Mouse (Mus musculus) heart, embryonic 11.5 days (tissue): Measurements from ENCODE around the gene Bcas3. TPM values are rescaled to one million over a fixed set of nuclear protein-coding genes. Genes with fewer than 3 reads are reported as not detected.

Experiments used
- ATAC-seq: fragments of 200-750 bp; cut with Nextera tagmentation; replicated peaks from 2 replicates; pipeline ENCODE4 v1.8.0; 2017; ENCODE audit warnings: moderate library complexity; ENCODE audit not compliant: insufficient number of reproducible peaks, low FRiP score, low TSS enrichment
- H3K27ac ChIP-seq: fragments of 300-500 bp; sonication (generic); 2 replicates; pipeline ENCODE4 v1.5.1; 2014; ENCODE audit warnings: mild to moderate bottlenecking, low read depth, low read length
- H3K27me3 ChIP-seq: fragments of 300-500 bp; sonication (generic); 2 replicates; pipeline ENCODE4 v1.6.1; 2014; ENCODE audit warnings: mild to moderate bottlenecking, low read length, mixed read lengths; ENCODE audit not compliant: control insufficient read depth, insufficient read depth
- H3K36me3 ChIP-seq: fragments of 300-500 bp; sonication (generic); 2 replicates; pipeline ENCODE4 v1.6.1; 2014; ENCODE audit warnings: mild to moderate bottlenecking, low read length, moderate library complexity, mixed read lengths; ENCODE audit not compliant: control insufficient read depth, insufficient read depth
- H3K4me1 ChIP-seq: fragments of 300-500 bp; sonication (generic); 2 replicates; pipeline ENCODE4 v1.6.1; 2014; ENCODE audit warnings: low read length; ENCODE audit not compliant: control insufficient read depth, insufficient read depth
- H3K4me2 ChIP-seq: fragments of 300-500 bp; sonication (generic); 2 replicates; pipeline ENCODE4 v1.6.1; 2014; ENCODE audit warnings: mild to moderate bottlenecking, moderate library complexity
- H3K4me3 ChIP-seq: fragments of 300-500 bp; sonication (generic); 2 replicates; pipeline ENCODE4 v1.5.1; 2014; ENCODE audit warnings: low read depth, low read length
- H3K9ac ChIP-seq: fragments of 300-500 bp; sonication (generic); 2 replicates; pipeline ENCODE4 v1.6.1; 2014; ENCODE audit warnings: mild to moderate bottlenecking, low read depth, low read length, moderate library complexity
- H3K9me3 ChIP-seq: fragments of 300-500 bp; sonication (generic); replicated peaks from 2 replicates; pipeline ENCODE4 v1.6.1; 2016; ENCODE audit warnings: low read length; ENCODE audit not compliant: control insufficient read depth
- WGBS: fragments of 180-500 bp; shearing (Covaris S2); extraction: QIAGEN DNeasy Blood & Tissue Kit; methylation state at CpG from one replicate; pipeline ENCODE4 v1.1.7; 2014; ENCODE audit not compliant: insufficient replicate concordance; 5-methylcytosine and 5-hydroxymethylcytosine counted together
- polyA plus RNA-seq: library from polyadenylated mRNA; unstranded; fragments of >200 nt; fragmentation: Nextera tagmentation; extraction: Ambion mirVana; gene quantifications from 2 replicates; pipeline ENCODE4 v1.2.1, GENCODE M21; 2014

The Bcas3 gene
- polyA plus RNA-seq, 1 experiment from 2014 or later: 22.8 TPM

- ATAC-seq: no peak
- WGBS: 15% methylated on average over 8 of the region's 8 CpGs
- H3K4me3 ChIP-seq: no peak overlapping the region
- peaks cover 36% of the 10 kb centered on the region for H3K4me1 ChIP-seq
- no peaks in the 10 kb centered on the region for H3K36me3 ChIP-seq
- peaks cover 74% of the 10 kb centered on the region for H3K27me3 ChIP-seq
- no peak overlapping the region for H3K27ac ChIP-seq
- H3K4me2 ChIP-seq: peak overlapping the region; percentile 93
- no peak overlapping the region for H3K9ac ChIP-seq
- no peaks in the 10 kb centered on the region for H3K9me3 ChIP-seq
These were observed 488.3 kb downstream of the Bcas3 start for GRCm38 (mm10) chr11:85841211-85841681.

GRCm38 (mm10) chr11:85841980-85842379, 489.0 kb downstream of the Bcas3 start:
- no peaks in the 10 kb centered on the region for H3K36me3 ChIP-seq
- peaks cover 74% of the 10 kb centered on the region for H3K27me3 ChIP-seq
- peaks cover 35% of the 10 kb centered on the region for H3K4me1 ChIP-seq
- peak overlapping the region; percentile 75 for H3K9ac ChIP-seq
- 0% methylated on average over 30 of the region's 32 CpGs for WGBS
- ATAC-seq: peak; percentile 27; the same call in 1 of the 2 replicates
- peak overlapping the region; percentile 41 for H3K4me3 ChIP-seq
- H3K4me2 ChIP-seq: peak overlapping the region; percentile 76
- no peaks in the 10 kb centered on the region for H3K9me3 ChIP-seq
- 0 out of 2 replicates have a peak overlapping the region, but pooled peaks have one; percentile 25 for H3K27ac ChIP-seq

- peak overlapping the region; percentile 76 for H3K4me2 ChIP-seq
- 0 out of 2 replicates have a peak overlapping the region, but pooled peaks have one; percentile 49 for H3K9ac ChIP-seq
- H3K4me3 ChIP-seq: peak overlapping the region; percentile 50
- H3K4me1 ChIP-seq: peaks cover 30% of the 10 kb centered on the region
- no peaks in the 10 kb centered on the region for H3K9me3 ChIP-seq
- WGBS: 6% methylated on average over 24 of the region's 24 CpGs
- H3K27ac ChIP-seq: 0 out of 2 replicates have a peak overlapping the region, but pooled peaks have one; percentile 31
- H3K36me3 ChIP-seq: no peaks in the 10 kb centered on the region
- ATAC-seq: no peak
- H3K27me3 ChIP-seq: peaks cover 69% of the 10 kb centered on the region
These were observed 489.8 kb downstream of the Bcas3 start for GRCm38 (mm10) chr11:85842596-85843346.

GRCm38 (mm10) chr11:85843347-85843692, 490.4 kb downstream of the Bcas3 start:
- Histone ChIP-seq H3K36me3 (no peaks in the 10 kb centered on the region), H3K4me2 (peak overlapping the region; percentile 76), H3K4me1 (peaks cover 26% of the 10 kb centered on the region), H3K27ac (peak overlapping the region; percentile 24; the same call in 1 of the 2 replicates), H3K9me3 (no peaks in the 10 kb centered on the region), H3K9ac (peak overlapping the region; percentile 63), H3K4me3 (peak overlapping the region; percentile 50), H3K27me3 (peaks cover 65% of the 10 kb centered on the region)
- ATAC-seq: no peak
- WGBS: under 1% methylated on average over 18 of the region's 18 CpGs

GRCm38 (mm10) chr11:85844144-85844965, 491.4 kb downstream of the Bcas3 start:
- Histone ChIP-seq H3K4me2 (peak overlapping the region; percentile 76), H3K4me1 (peaks cover 21% of the 10 kb centered on the region), H3K36me3 (no peaks in the 10 kb centered on the region), H3K9me3 (no peaks in the 10 kb centered on the region), H3K27ac (peak overlapping the region; percentile 24; the same call in 1 of the 2 replicates), H3K4me3 (peak overlapping the region; percentile 50), H3K9ac (peak overlapping the region; percentile 63), H3K27me3 (peaks cover 60% of the 10 kb centered on the region)
- WGBS: 1% methylated on average over 53 of the region's 54 CpGs
- ATAC-seq: peak; percentile 48

GRCm38 (mm10) chr11:85844971-85845370, 492.0 kb downstream of the Bcas3 start:
- 32% methylated on average over 5 of the region's 5 CpGs for WGBS
- peaks cover 17% of the 10 kb centered on the region for H3K4me1 ChIP-seq
- H3K9me3 ChIP-seq: no peaks in the 10 kb centered on the region
- H3K4me3 ChIP-seq: peak overlapping the region; percentile 50
- H3K9ac ChIP-seq: no peak overlapping the region; the same call in 1 of the 2 replicates
- H3K4me2 ChIP-seq: peak overlapping the region; percentile 76
- peaks cover 53% of the 10 kb centered on the region for H3K27me3 ChIP-seq
- no peaks in the 10 kb centered on the region for H3K36me3 ChIP-seq
- H3K27ac ChIP-seq: no peak overlapping the region
- ATAC-seq: no peak

GRCm38 (mm10) chr11:85845921-85846320, 493.0 kb downstream of the Bcas3 start:
- Histone ChIP-seq H3K27ac (no peak overlapping the region), H3K27me3 (peaks cover 44% of the 10 kb centered on the region), H3K36me3 (no peaks in the 10 kb centered on the region), H3K4me2 (no peak overlapping the region), H3K4me1 (peaks cover 10% of the 10 kb centered on the region), H3K9ac (no peak overlapping the region), H3K9me3 (no peaks in the 10 kb centered on the region), H3K4me3 (no peak overlapping the region)
- WGBS: 38% methylated on average over 5 of the region's 5 CpGs
- ATAC-seq: no peak

GRCm38 (mm10) chr11:85846509-85846908, 493.5 kb downstream of the Bcas3 start:
- no peak for ATAC-seq
- peaks cover 10% of the 10 kb centered on the region; the same call in 1 of the 2 replicates for H3K4me1 ChIP-seq

More at GRCm38 (mm10) chr11:85846509-85846908, 493.5 kb downstream of the Bcas3 start:
- H3K9ac ChIP-seq: no peak overlapping the region
- H3K27me3 ChIP-seq: peaks cover 39% of the 10 kb centered on the region
- H3K27ac ChIP-seq: no peak overlapping the region
- 51% methylated on average over 4 of the region's 4 CpGs for WGBS
- no peaks in the 10 kb centered on the region for H3K36me3 ChIP-seq
- no peak overlapping the region for H3K4me3 ChIP-seq
- no peaks in the 10 kb centered on the region for H3K9me3 ChIP-seq
- no peak overlapping the region for H3K4me2 ChIP-seq
